Mouse (Mus musculus) liver, postnatal 0 days (tissue): ENCODE measurements at regions not wholly inside any gene's neighbourhood (a gene's known extent, or its start where the extent isn't known, plus 50 kb on each side); places are given as distances from the start of the nearest gene placed in this dataset.

Experiments
- CTCF ChIP-seq: sonication (generic); IDR thresholded peaks from 2 replicates; pipeline ENCODE4 v1.5.1; 2016; ENCODE audit warnings: antibody characterized with exemption, low read depth
- EP300 ChIP-seq: IDR thresholded peaks from 2 replicates; pipeline ENCODE4 v1.6.1; 2016; ENCODE audit warnings: antibody characterized with exemption, low read depth, mild to moderate bottlenecking

DNA sequence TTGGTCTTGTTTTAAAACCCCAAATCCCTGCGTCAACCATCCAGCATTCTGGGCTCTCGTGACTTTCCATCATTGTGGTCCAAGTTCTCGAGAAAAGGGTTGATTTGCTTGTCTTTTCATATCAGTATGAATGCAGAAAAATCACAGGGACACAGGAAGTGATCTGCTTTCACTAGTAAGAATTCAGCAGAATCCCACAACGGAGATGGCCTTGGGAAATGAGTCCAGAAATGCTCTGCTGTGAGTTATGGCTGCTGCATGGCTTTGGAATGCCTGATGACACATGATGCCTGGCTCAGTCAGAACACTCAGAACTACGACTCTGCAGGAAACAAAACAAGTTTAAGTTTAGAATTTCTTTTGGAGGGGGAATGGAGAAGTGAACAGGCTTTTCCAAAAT is 156.7 kb upstream of the Zfhx3 start:
- no peak for TF ChIP-seq CTCF
- TF ChIP-seq EP300 = no peak
